Comparison of ENCODE assay signal across 22 mouse cellular contexts in the genomic region with DNA sequence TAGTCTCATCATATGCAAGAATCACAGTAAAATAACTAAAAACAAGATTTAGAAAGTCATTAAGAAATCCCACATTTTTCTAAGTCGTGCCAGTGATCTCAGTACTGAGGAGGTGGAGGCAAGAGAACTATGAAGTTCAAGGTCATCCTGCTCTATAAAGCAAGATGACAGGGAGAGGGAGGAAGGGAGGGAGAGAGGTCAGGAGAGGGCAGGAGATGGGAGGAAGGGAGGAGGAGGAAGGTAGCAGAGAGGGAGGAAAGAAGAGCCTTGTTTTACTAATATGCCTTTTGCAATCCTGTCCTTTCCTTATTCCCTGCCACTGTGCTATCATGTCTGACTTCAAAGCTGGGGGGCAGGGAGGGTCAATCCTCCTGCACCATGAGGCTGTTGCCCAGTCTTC.
"Had no signal": no experiment of that assay in that cellular context is flagged by ENCODE, and none has a peak within 500 bp of the region (broad histone marks: within the 10 kb centered on the region; RNA-seq: fewer than 3 reads in every experiment).

No protein-coding gene starts in this region.

- H3K4me2 ChIP-seq: limb, embryonic 12.5 days; limb, embryonic 15.5 days; liver, embryonic 11.5 days; lung, embryonic 14.5 days; midbrain, embryonic 12.5 days; midbrain, embryonic 15.5 days; neural tube, embryonic 12.5 days; neural tube, embryonic 15.5 days had no signal

- H3K4me3 ChIP-seq: limb, embryonic 12.5 days; limb, embryonic 15.5 days; midbrain, embryonic 12.5 days; midbrain, embryonic 15.5 days; neural tube, embryonic 12.5 days; neural tube, embryonic 15.5 days had no signal

- H3K27ac ChIP-seq: limb, embryonic 12.5 days; limb, embryonic 15.5 days; liver, embryonic 14.5 days; macrophage; midbrain, embryonic 12.5 days; midbrain, embryonic 15.5 days; neural tube, embryonic 12.5 days; neural tube, embryonic 15.5 days; stomach, postnatal 0 days had no signal

- H3K9me3 ChIP-seq: limb, embryonic 12.5 days; limb, embryonic 15.5 days; midbrain, embryonic 12.5 days; midbrain, embryonic 15.5 days; neural tube, embryonic 12.5 days; neural tube, embryonic 15.5 days had no signal

- H3K27me3 ChIP-seq: limb, embryonic 12.5 days; limb, embryonic 15.5 days; midbrain, embryonic 12.5 days; midbrain, embryonic 15.5 days; neural tube, embryonic 12.5 days; neural tube, embryonic 15.5 days had no signal

- H3K4me1 ChIP-seq: limb, embryonic 15.5 days; midbrain, embryonic 12.5 days; midbrain, embryonic 15.5 days; neural tube, embryonic 12.5 days; neural tube, embryonic 15.5 days had no signal

- H3K9ac ChIP-seq: limb, embryonic 12.5 days; limb, embryonic 15.5 days; liver, embryonic 14.5 days; liver, postnatal 0 days; lung, embryonic 14.5 days; midbrain, embryonic 12.5 days; midbrain, embryonic 15.5 days; neural tube, embryonic 12.5 days; neural tube, embryonic 15.5 days had no signal

- H3K36me3 ChIP-seq: limb, embryonic 12.5 days; limb, embryonic 15.5 days; midbrain, embryonic 12.5 days; midbrain, embryonic 15.5 days; neural tube, embryonic 12.5 days; neural tube, embryonic 15.5 days had no signal

- ATAC-seq: liver, postnatal 0 days; lung, postnatal 0 days; midbrain, embryonic 15.5 days had no signal

- DNase-seq: kidney, adult 2 months; kidney, postnatal 36 days; left cerebral cortex, postnatal 4 days; liver, postnatal 0 days; lung, embryonic 14.5 days; right cerebral cortex, adult 18-20 months; right cerebral cortex, postnatal 14 days; right cerebral cortex, postnatal 4 days; thymus, adult 2 months; thymus, postnatal 14 days; thymus, postnatal 4 days had no signal
